Mouse (Mus musculus): ENCODE measurements around the gene Got1. TPM values are rescaled to one million over a fixed set of nuclear protein-coding genes. Genes with fewer than 3 reads are reported as not detected.
"Not testable (repeated sequence)": the region's sequence is repeated elsewhere in the genome, so short reads cannot be mapped to it uniquely, and the experiment has no call there.

The Got1 gene
- total and polyA plus RNA-seq, 3 experiments: 575 to 1,224 (median 956) TPM

- Histone ChIP-seq H3K4me3 (no peak overlapping the region), H3K79me2 (replicated peaks; ENCODE audit: control insufficient read depth, insufficient read depth, low read length) (no peaks in the 10 kb centered on the region), H3K27me3 (ENCODE audit: control insufficient read depth, insufficient read depth, low read length) (no peaks in the 10 kb centered on the region), H3K9ac (ENCODE audit: low read depth, low read length) (no peak overlapping the region), H3K36me3 (ENCODE audit: control insufficient read depth, insufficient read depth, low read length) (peaks cover 17% of the 10 kb centered on the region), H3K4me1 (ENCODE audit: control insufficient read depth, insufficient read depth, low read length) (peaks cover 17% of the 10 kb centered on the region), H3K27ac (no peak overlapping the region)
- DNase-seq: no peak
- intact Hi-C loops (cut with DNase I): no loop called here
- no peak for TF ChIP-seq POLR2A (IDR thresholded peaks at IDR 0.05; ENCODE audit: insufficient read depth, low read depth, low read length)
- no peak for TF ChIP-seq CTCF (IDR thresholded peaks at IDR 0.05)
- TF ChIP-seq EP300 (IDR thresholded peaks at IDR 0.05; ENCODE audit: insufficient read depth, low read depth, low read length): no peak
- WGBS: 78% methylated on average over 8 of the region's 8 CpGs
Measured at GRCm38 (mm10) chr19:43513874-43514273, 10.5 kb downstream of the Got1 start.

GRCm38 (mm10) chr19:43511621-43512620 is 12.5 kb downstream of the Got1 start:
- 0 out of 2 replicates have a peak, but pooled peaks cover under 1% of the 10 kb centered on the region for H3K79me2 ChIP-seq (replicated peaks; ENCODE audit: control insufficient read depth, insufficient read depth, low read length)
- H3K4me3 ChIP-seq: no peak overlapping the region
- no peaks in the 10 kb centered on the region for H3K27me3 ChIP-seq (ENCODE audit: control insufficient read depth, insufficient read depth, low read length)
- intact Hi-C loops (cut with DNase I): no loop called here
- TF ChIP-seq EP300 (IDR thresholded peaks at IDR 0.05; ENCODE audit: insufficient read depth, low read depth, low read length): no peak; the same call in 1 of the 2 replicates
- TF ChIP-seq CTCF (IDR thresholded peaks at IDR 0.05): no peak
- TF ChIP-seq POLR2A (IDR thresholded peaks at IDR 0.05; ENCODE audit: insufficient read depth, low read depth, low read length): no peak
- peak overlapping the region; percentile 8; the same call in 1 of the 2 replicates for H3K9ac ChIP-seq (ENCODE audit: low read depth, low read length)
- H3K4me1 ChIP-seq (ENCODE audit: control insufficient read depth, insufficient read depth, low read length): peaks cover 16% of the 10 kb centered on the region
- peak in 1 of 2 experiments; percentile 47 for DNase-seq
- 63% methylated on average over 22 of the region's 22 CpGs for WGBS
- peaks cover 15% of the 10 kb centered on the region for H3K36me3 ChIP-seq (ENCODE audit: control insufficient read depth, insufficient read depth, low read length)
- peak overlapping the region; percentile 36 for H3K27ac ChIP-seq

- Histone ChIP-seq H3K27me3 (ENCODE audit: control insufficient read depth, insufficient read depth, low read length) (no peaks in the 10 kb centered on the region), H3K27ac (no peak overlapping the region), H3K36me3 (ENCODE audit: control insufficient read depth, insufficient read depth, low read length) (peaks cover 15% of the 10 kb centered on the region), H3K79me2 (replicated peaks; ENCODE audit: control insufficient read depth, insufficient read depth, low read length) (0 out of 2 replicates have a peak, but pooled peaks cover 2% of the 10 kb centered on the region), H3K4me1 (ENCODE audit: control insufficient read depth, insufficient read depth, low read length) (peaks cover 9% of the 10 kb centered on the region), H3K9ac (ENCODE audit: low read depth, low read length) (no peak overlapping the region), H3K4me3 (no peak overlapping the region)
- DNase-seq: no peak
- no peak for TF ChIP-seq CTCF (IDR thresholded peaks at IDR 0.05)
- TF ChIP-seq POLR2A (IDR thresholded peaks at IDR 0.05; ENCODE audit: insufficient read depth, low read depth, low read length): no peak
- TF ChIP-seq EP300 (IDR thresholded peaks at IDR 0.05; ENCODE audit: insufficient read depth, low read depth, low read length): no peak
- intact Hi-C loops (cut with DNase I): no loop called here
- 78% methylated on average over 14 of the region's 14 CpGs for WGBS
Measured at GRCm38 (mm10) chr19:43510436-43511220, 13.8 kb downstream of the Got1 start.

DNA sequence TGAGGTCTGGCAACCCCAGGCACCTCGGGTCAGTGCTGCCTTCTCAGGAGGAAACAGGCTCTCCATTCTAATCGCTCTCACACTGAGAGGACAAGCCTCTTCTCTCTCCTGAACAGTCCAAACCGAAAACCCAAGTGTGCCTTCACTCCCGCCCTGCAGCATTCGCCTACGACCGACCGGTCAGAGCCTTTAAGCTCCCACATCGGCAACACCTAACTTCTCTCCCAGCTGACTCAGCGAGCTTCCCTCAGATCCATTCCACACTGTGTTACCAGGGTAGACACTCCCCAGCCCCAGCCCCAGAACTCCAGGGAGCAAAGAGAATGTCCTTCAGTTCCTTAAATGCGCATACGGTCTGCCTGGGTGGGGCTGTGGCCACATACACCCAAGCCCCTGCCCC is 19.0 kb downstream of the Got1 start:
- intact Hi-C loops (cut with DNase I): no loop called here
- Histone ChIP-seq H3K27me3 (ENCODE audit: control insufficient read depth, insufficient read depth, low read length) (no peaks in the 10 kb centered on the region), H3K4me3 (no peak overlapping the region), H3K9ac (ENCODE audit: low read depth, low read length) (no peak overlapping the region), H3K36me3 (ENCODE audit: control insufficient read depth, insufficient read depth, low read length) (peaks cover 2% of the 10 kb centered on the region; the same call in 1 of the 2 replicates), H3K4me1 (ENCODE audit: control insufficient read depth, insufficient read depth, low read length) (no peaks in the 10 kb centered on the region), H3K27ac (no peak overlapping the region), H3K79me2 (replicated peaks; ENCODE audit: control insufficient read depth, insufficient read depth, low read length) (0 out of 2 replicates have a peak, but pooled peaks cover 2% of the 10 kb centered on the region)
- TF ChIP-seq CTCF (IDR thresholded peaks at IDR 0.05) (no peak), POLR2A (IDR thresholded peaks at IDR 0.05; ENCODE audit: insufficient read depth, low read depth, low read length) (no peak), EP300 (IDR thresholded peaks at IDR 0.05; ENCODE audit: insufficient read depth, low read depth, low read length) (no peak)
- WGBS: 83% methylated on average over 12 of the region's 12 CpGs
- no peak for DNase-seq

DNA sequence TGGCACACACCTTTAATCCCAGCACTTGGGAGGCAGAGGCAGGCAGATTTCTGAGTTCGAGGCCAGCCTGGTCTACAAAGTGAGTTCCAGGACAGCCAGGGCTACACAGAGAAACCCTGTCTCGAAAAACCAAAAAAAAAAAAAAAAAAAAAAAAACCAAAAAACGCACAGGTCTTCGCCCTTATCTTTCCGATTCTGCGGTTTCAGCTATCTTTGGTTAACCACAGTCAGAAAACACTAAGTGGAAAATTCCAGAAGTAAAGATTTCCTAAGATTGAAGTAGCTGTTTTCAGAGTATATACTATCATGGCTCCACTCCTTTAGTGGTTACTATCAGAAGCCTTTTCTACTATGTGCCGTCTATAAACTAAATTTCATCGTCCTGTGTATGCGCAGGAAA is 20.8 kb downstream of the Got1 start:
- H3K9ac ChIP-seq (ENCODE audit: low read depth, low read length); DNase-seq; H3K27me3 ChIP-seq (ENCODE audit: control insufficient read depth, insufficient read depth, low read length); H3K4me3 ChIP-seq; H3K79me2 ChIP-seq (replicated peaks; ENCODE audit: control insufficient read depth, insufficient read depth, low read length); H3K36me3 ChIP-seq (ENCODE audit: control insufficient read depth, insufficient read depth, low read length); intact Hi-C loops (cut with DNase I); H3K4me1 ChIP-seq (ENCODE audit: control insufficient read depth, insufficient read depth, low read length); H3K27ac ChIP-seq: not testable (repeated sequence)
- WGBS: 92% methylated on average over 9 of the region's 9 CpGs

All from heart, adult 2 months (tissue).